ENCODE assay signal across 1 mouse cellular context in the genomic region with DNA sequence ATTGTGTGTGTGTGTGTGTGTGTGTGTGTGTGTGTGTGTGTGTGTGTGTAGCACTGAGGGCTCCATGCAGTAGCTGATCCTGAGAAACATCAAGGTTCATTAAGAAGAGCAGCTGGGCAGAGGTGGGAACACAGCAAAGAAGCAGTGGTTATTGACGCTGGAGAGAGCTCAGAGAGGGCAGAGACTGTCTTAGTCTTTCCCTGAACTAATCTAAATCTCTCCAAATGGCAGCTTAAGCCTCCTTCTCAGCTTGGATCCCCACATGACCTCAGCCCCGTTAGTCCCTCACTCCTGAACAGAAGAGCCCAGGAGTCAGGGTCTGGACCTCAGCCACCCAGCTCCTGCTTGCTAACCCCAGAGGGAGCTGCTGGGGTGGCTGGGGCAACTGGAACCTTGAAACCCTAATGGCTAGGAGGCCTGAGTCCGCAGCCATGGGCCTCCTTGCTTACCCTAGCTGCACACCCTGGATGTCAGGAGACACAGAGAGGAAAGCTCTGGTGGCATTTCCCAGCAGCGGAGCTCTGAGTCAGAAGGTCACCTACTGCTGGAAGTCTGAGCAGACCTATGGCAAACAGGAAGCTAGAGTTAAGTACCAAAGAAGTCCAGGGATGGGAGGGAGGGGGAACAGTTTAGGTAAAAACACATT.
TF ChIP-seq lines count a peak whose summit lies in the region.

No protein-coding gene starts in this region.

TF ChIP-seq in CH12.LX, 34 proteins besides CTCF, POLR2A, EP300 and RAD21 (continued from another document):
- TF ChIP-seq JUN (IDR thresholded peaks at IDR 0.05; ENCODE audit: insufficient read depth, low read depth, low read length), result no peak
- no peak for TF ChIP-seq SIN3A (IDR thresholded peaks at IDR 0.05; ENCODE audit: low read length)
- no peak for TF ChIP-seq ZMIZ1 (IDR thresholded peaks at IDR 0.05; ENCODE audit: low read depth, low read length)
- TF ChIP-seq ZC3H11A (IDR thresholded peaks at IDR 0.05; ENCODE audit: low read depth, low read length), result no peak
- TF ChIP-seq PAX5 (IDR thresholded peaks at IDR 0.05; ENCODE audit: low read length), result no peak
- no peak for TF ChIP-seq ETS1 (conservative IDR thresholded peaks at IDR 0.05; ENCODE audit: low read depth, low read length)
- TF ChIP-seq TBP (conservative IDR thresholded peaks at IDR 0.05; ENCODE audit: low read depth, low read length), result no peak
